8 mouse cellular contexts compared by ENCODE assay signal in the genomic region with DNA sequence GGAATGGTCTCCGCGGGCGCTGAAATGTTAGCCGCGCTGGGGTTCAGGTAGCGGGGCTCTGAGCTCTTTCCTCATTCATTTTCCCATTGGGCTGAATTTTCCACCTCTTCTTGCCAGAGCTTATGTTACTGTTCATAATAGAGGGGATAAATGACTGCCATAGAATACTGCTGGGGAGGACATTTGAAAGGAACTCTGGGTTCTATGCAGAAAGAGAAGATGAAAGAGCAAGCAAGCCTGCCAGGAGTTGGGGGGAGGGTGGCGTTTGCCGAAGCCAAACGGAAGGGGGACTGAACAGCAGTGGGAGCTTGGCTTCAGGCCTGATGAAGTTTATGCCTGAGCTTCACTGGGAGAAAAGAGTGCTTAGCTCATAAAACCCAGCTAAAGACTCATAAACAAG. TPM values are rescaled to one million over a fixed set of nuclear protein-coding genes. Genes with fewer than 3 reads are reported as not detected.
DNase-seq lines count a peak whose midpoint lies in the region; ATAC-seq and TF ChIP-seq lines count a peak whose summit lies in the region.

No protein-coding gene starts in this region.

- DNase-seq in intestine, embryonic 14.5 days (ENCODE audit: low spot score): no peak
- DNase-seq in brain, embryonic 14.5 days (ENCODE audit: low read depth): peak; percentile 94
- no peak for DNase-seq in heart, postnatal 25 days (ENCODE audit: low spot score)
- no peak for DNase-seq in embryo, embryonic 10.5 days (ENCODE audit: low spot score)
- no peak for DNase-seq in spleen, adult 12 weeks (ENCODE audit: low spot score)

- H3K36me3 ChIP-seq in intestine, embryonic 14.5 days (ENCODE audit: control insufficient read depth, insufficient read depth, low read length): no peaks in the 10 kb centered on the region
- no peaks in the 10 kb centered on the region for H3K36me3 ChIP-seq in intestine, postnatal 0 days (ENCODE audit: control insufficient read depth, insufficient read depth)
- no peaks in the 10 kb centered on the region for H3K36me3 ChIP-seq in hindbrain, embryonic 15.5 days
- no peaks in the 10 kb centered on the region for H3K36me3 ChIP-seq in midbrain, embryonic 15.5 days (replicated peaks)

- H3K27ac ChIP-seq in intestine, embryonic 14.5 days (ENCODE audit: low read depth): peak overlapping the region; percentile 27; the same call in 1 of the 2 replicates
- no peak overlapping the region; the same call in 1 of the 2 replicates for H3K27ac ChIP-seq in intestine, postnatal 0 days (ENCODE audit: low read depth, low read length)
- peak overlapping the region; percentile 40 for H3K27ac ChIP-seq in hindbrain, embryonic 15.5 days (replicated peaks)
- peak overlapping the region; percentile 50 for H3K27ac ChIP-seq in midbrain, embryonic 15.5 days

- no peaks in the 10 kb centered on the region for H3K27me3 ChIP-seq in intestine, embryonic 14.5 days (replicated peaks; ENCODE audit: control insufficient read depth, insufficient read depth, low read length)
- H3K27me3 ChIP-seq in intestine, postnatal 0 days (replicated peaks; ENCODE audit: control insufficient read depth, insufficient read depth, low read length): no peaks in the 10 kb centered on the region
- no peaks in the 10 kb centered on the region for H3K27me3 ChIP-seq in hindbrain, embryonic 15.5 days
- H3K27me3 ChIP-seq in midbrain, embryonic 15.5 days (replicated peaks): no peaks in the 10 kb centered on the region

- H3K9me3 ChIP-seq in intestine, embryonic 14.5 days (ENCODE audit: control insufficient read depth, low read length): no peaks in the 10 kb centered on the region
- H3K9me3 ChIP-seq in intestine, postnatal 0 days (ENCODE audit: control insufficient read depth): no peaks in the 10 kb centered on the region
- H3K9me3 ChIP-seq in hindbrain, embryonic 15.5 days: no peaks in the 10 kb centered on the region
- H3K9me3 ChIP-seq in midbrain, embryonic 15.5 days: no peaks in the 10 kb centered on the region

- H3K4me1 ChIP-seq in intestine, embryonic 14.5 days (replicated peaks; ENCODE audit: control insufficient read depth, insufficient read depth, low read length): no peaks in the 10 kb centered on the region
- H3K4me1 ChIP-seq in intestine, postnatal 0 days (replicated peaks; ENCODE audit: control insufficient read depth, insufficient read depth, low read length): no peaks in the 10 kb centered on the region
- no peaks in the 10 kb centered on the region for H3K4me1 ChIP-seq in hindbrain, embryonic 15.5 days (replicated peaks)
- 0 out of 2 replicates have a peak, but pooled peaks cover 2% of the 10 kb centered on the region for H3K4me1 ChIP-seq in midbrain, embryonic 15.5 days

- H3K9ac ChIP-seq in intestine, embryonic 14.5 days (ENCODE audit: low read length): no peak overlapping the region
- no peak overlapping the region for H3K9ac ChIP-seq in intestine, postnatal 0 days (ENCODE audit: low read depth, low read length)
- no peak overlapping the region for H3K9ac ChIP-seq in hindbrain, embryonic 15.5 days
- H3K9ac ChIP-seq in midbrain, embryonic 15.5 days: no peak overlapping the region

- no peak overlapping the region for H3K4me2 ChIP-seq in intestine, embryonic 14.5 days (ENCODE audit: low read length)
- H3K4me2 ChIP-seq in intestine, postnatal 0 days (replicated peaks; ENCODE audit: low read depth): no peak overlapping the region
- no peak overlapping the region for H3K4me2 ChIP-seq in hindbrain, embryonic 15.5 days
- peak overlapping the region; percentile 4; the same call in 1 of the 2 replicates for H3K4me2 ChIP-seq in midbrain, embryonic 15.5 days

- no peak overlapping the region for H3K4me3 ChIP-seq in intestine, embryonic 14.5 days (ENCODE audit: low read depth, low read length)
- no peak overlapping the region for H3K4me3 ChIP-seq in intestine, postnatal 0 days (ENCODE audit: low read depth, low read length)
- H3K4me3 ChIP-seq in hindbrain, embryonic 15.5 days: no peak overlapping the region
- H3K4me3 ChIP-seq in midbrain, embryonic 15.5 days: no peak overlapping the region

- WGBS in intestine, embryonic 14.5 days: 45% methylated on average over 9 of the region's 9 CpGs
- WGBS in intestine, postnatal 0 days: 54% methylated on average over 9 of the region's 9 CpGs
- 48% methylated on average over 9 of the region's 9 CpGs for WGBS in hindbrain, embryonic 15.5 days
- 40% methylated on average over 9 of the region's 9 CpGs for WGBS in midbrain, embryonic 15.5 days

- intact Hi-C loops in heart, postnatal 25 days (cut with DNase I): no loop called here

- no peak for TF ChIP-seq CTCF in intestine, postnatal 0 days (IDR thresholded peaks at IDR 0.05; ENCODE audit: low read depth)
- TF ChIP-seq CTCF in brain, embryonic 14.5 days (IDR thresholded peaks at IDR 0.05; ENCODE audit: borderline replicate concordance, extremely low read depth, insufficient read depth, insufficient read length): no peak

- TF ChIP-seq POLR2A in brain, embryonic 14.5 days (IDR thresholded peaks at IDR 0.05; ENCODE audit: borderline replicate concordance, extremely low read depth, insufficient read depth, insufficient read length, poor library complexity, severe bottlenecking): no peak

- no peak for ATAC-seq in intestine, embryonic 14.5 days (replicated peaks; ENCODE audit: low FRiP score, low TSS enrichment, low read depth)
- ATAC-seq in intestine, postnatal 0 days: no peak
- ATAC-seq in hindbrain, embryonic 15.5 days (ENCODE audit: low FRiP score, low read depth): peak; percentile 75; the same call in 1 of the 2 replicates
- ATAC-seq in midbrain, embryonic 15.5 days (replicated peaks): no peak

RNA-seq across cellular contexts. Expression of a gene that starts 34.2 kb away (rescaled TPM):
- 603 and 627 TPM in 2 replicates for polyA plus RNA-seq in intestine, embryonic 14.5 days (2014; fragmentation: Nextera tagmentation; extraction: Ambion mirVana)
- 185 and 190 TPM in 2 replicates for polyA plus RNA-seq in intestine, postnatal 0 days (2015; fragmentation: Nextera tagmentation; extraction: Ambion mirVana)
- polyA plus RNA-seq in brain, embryonic 14.5 days (2012; rRNA removed): 230 and 297 TPM in 2 replicates
- 215 and 225 TPM in 2 replicates for polyA plus RNA-seq in hindbrain, embryonic 15.5 days (2015; fragmentation: Nextera tagmentation; extraction: Ambion mirVana)
- polyA plus RNA-seq in midbrain, embryonic 15.5 days (2015; fragmentation: Nextera tagmentation; extraction: Ambion mirVana): 242 and 249 TPM in 2 replicates
- total RNA-seq in heart, postnatal 25 days (2021): 1,000 to 10,000 TPM; 1,585 to 1,668 TPM

RNA-seq across cellular contexts. Expression of a gene that starts 37.3 kb away (rescaled TPM):
- polyA plus RNA-seq in intestine, embryonic 14.5 days (2014; fragmentation: Nextera tagmentation; extraction: Ambion mirVana): 15.1 and 15.9 TPM in 2 replicates
- 23.1 and 25.1 TPM in 2 replicates for polyA plus RNA-seq in intestine, postnatal 0 days (2015; fragmentation: Nextera tagmentation; extraction: Ambion mirVana)
- 14.7 and 23.6 TPM in 2 replicates for polyA plus RNA-seq in brain, embryonic 14.5 days (2012; rRNA removed)
- 22.7 and 25.7 TPM in 2 replicates for polyA plus RNA-seq in hindbrain, embryonic 15.5 days (2015; fragmentation: Nextera tagmentation; extraction: Ambion mirVana)
- polyA plus RNA-seq in midbrain, embryonic 15.5 days (2015; fragmentation: Nextera tagmentation; extraction: Ambion mirVana): 26.9 and 27.0 TPM in 2 replicates
- 10 to 100 TPM; 11.0 to 12.7 TPM for total RNA-seq in heart, postnatal 25 days (2021)
